Mouse (Mus musculus) left cerebral cortex, adult 18-20 months (tissue): ENCODE measurements around the gene Ush2a. TPM values are rescaled to one million over a fixed set of nuclear protein-coding genes. Genes with fewer than 3 reads are reported as not detected.
A peak's percentile ranks its signal among the peaks of the same experiment; 100 is the strongest.

Experiments used
- DNase-seq, 2 experiments: peaks; one replicate each; pipeline ENCODE4 v3.0.0; 2021 to 2022; ENCODE audit warnings: low spot score in 2 of 2, mixed read lengths in 1 of 2
- total RNA-seq, 2 experiments: library from RNA; stranded (reverse); gene quantifications; 2 replicates each; pipeline ENCODE4 v1.2.3; 2021

Gene Ush2a
- total RNA-seq, 2 experiments from 2014 or later = 0.09 to 0.26 TPM

DNA sequence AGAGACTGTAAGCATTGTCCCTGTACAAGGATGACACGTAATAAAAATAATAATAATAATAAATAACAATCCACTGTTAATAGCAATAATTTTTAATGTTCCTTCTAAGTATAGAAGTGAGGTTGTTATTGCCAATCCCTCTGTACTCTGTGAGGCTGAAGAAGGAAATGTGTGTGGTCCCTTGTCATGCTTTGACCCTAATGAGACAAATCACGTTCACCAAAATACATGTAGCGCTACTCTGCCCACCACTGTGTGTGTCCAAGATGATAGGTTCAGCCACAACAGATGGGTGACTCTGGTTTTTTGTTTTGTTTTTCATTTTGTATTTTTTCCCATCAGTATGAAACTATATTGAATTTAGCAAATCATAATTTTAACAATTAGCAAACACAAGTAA, 498.7 kb downstream of the Ush2a start:
- no peak for DNase-seq

DNA sequence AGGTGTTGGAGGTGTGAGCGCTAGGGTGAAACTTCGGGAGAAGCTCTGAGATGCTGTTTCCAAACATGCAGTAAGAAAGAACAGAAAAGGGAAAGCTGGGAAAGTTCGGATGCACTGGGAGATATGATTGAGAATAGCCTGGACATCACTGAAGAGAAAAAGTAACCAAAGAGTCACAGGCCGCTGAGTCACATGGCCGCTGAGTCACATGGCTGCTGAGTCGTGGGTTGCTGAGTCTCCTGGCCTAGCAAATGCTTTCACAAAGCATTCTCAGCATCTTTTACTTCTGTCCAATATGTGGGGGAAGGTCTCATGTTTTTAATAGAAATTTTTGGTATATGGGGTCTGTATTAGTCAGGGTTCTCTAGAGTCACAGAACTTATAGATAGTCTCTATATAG, 500.6 kb downstream of the Ush2a start:
- no peak for DNase-seq

DNA sequence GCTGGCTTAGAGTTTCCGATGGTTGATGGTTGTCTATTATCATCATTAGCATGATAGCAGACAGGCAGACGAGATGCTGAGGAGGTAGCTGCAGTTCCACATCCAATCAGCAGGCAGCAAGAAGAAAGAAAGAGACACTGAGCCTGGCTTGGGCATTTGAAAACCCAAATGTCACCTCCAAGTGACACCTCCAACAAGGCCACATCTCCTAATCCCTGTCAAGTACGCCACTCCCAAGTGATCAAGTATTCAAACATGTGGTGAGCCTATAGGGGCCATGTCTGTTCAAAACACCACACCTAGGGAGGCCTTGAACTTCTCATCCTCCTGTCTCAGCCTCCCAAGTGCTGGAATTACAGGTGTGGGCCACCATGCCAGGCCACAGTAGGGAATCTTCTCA, 501.9 kb downstream of the Ush2a start:
- DNase-seq = no peak

DNA sequence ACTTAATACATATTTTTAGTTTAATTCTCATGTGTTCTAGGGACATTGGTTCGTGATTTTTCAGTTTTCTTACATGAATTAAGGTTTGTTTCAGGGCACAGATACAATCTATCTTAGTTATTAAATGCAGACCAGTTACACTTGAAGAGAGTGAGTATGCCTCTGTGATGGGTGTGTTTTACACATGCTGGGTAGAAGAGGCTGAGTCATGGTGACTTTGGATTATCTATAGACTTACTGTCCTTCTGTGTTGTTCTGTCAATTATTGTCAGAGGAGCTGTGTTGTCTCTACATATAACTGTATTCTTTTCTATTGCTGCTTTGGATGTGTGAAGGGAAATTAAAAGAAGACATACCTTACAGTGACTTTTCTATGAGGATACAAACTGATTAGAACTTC, 509.0 kb downstream of the Ush2a start:
- no peak for DNase-seq

DNA sequence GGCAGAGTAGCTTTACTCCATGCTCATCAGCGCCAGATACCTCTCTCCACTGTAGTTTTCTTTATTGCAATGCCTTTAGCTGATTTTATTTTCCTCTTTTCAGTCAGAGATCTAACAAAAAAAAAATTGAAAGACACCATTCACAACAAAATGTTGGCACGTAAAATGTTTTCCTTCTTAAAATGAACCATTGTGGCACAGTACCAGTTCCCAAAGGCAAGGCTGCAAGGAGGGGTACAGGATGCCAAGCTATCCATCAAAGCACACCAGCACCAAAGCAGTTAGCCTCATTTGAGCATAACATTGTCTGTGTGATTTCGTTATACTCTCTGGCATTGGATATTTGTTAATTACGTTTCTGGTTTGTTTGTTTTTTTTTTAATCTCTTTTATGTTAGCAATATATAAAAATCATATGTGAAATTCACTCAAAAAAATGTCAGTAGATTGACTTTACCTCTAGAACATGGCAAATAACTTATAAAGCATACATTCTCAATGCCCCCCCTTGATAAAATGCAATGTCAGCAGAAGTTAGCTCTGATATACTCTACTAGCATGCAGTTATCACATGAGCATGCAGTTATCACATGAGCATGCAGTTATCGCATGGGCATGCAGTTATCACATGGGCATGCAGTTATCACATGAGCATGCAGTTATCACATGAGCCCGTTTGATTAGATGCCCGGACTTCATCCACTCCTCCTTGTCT, 510.9 kb downstream of the Ush2a start:
- DNase-seq = no peak

DNA sequence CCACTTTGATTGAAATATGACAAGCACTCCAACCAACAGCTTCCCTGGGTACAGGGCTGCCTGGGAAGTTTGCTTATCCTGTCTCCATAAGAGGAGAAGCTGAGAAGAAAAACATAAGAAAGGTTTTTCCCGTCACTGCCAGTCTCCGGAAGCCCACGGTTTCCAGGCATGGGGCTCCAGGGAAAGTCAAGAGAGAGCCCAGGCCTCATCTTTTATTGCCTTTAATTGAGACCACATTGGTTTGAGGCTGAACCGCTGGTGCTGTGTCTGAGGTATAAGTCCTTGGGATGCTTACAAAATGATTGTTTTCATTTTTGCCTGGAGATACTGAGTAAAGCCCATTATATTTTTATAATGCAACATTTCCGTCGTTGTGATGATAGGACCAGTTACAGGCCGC, 511.8 kb downstream of the Ush2a start:
- DNase-seq = no peak

DNA sequence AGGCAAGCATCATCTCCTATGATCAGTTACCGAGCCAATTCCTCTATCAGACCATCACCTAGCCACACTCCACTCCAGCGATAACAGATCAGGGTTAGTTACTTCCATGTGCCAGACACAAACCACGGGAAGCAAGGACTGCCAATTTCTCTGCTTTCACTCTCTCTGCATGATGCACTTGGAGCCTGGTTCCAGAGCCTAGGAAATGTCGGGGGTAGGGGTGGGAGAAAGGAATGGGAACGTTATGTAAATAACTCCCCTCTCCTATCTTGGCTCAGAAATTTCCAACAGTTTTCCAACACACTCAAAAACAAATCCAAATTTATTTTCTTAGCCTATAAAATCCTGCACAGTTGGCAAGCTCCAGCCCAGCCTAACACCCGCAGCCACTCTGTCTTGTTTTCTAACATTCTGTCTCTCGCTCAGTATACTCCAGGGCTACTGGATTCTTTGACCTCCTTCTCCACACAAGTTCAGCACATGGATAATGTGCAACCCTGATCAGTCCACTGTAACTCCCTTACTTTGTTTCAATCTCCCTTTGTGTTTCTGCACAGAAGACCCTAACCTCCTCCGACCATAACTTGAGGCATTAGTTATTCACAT, 515.8 kb downstream of the Ush2a start:
- DNase-seq = no peak

DNA sequence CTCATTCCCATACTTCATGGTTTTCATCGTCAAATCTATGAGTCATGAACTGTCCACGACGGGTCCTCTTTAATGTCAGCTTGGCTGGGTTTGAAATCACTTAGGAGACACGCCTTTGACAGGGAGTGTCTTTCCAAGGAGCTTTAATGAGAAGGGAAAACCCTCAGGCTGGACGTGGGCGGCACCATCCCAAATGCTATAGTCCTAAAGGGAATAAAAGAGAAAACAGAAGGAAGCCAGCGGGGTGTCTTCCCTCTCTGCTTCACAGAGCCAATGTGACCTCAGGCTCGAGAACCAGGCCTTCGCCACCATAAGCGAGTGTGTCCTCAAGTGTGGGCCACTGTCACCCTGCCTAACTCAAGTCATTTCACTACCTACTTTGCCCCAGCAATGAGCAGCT, 523.2 kb downstream of the Ush2a start:
- DNase-seq = no peak

DNA sequence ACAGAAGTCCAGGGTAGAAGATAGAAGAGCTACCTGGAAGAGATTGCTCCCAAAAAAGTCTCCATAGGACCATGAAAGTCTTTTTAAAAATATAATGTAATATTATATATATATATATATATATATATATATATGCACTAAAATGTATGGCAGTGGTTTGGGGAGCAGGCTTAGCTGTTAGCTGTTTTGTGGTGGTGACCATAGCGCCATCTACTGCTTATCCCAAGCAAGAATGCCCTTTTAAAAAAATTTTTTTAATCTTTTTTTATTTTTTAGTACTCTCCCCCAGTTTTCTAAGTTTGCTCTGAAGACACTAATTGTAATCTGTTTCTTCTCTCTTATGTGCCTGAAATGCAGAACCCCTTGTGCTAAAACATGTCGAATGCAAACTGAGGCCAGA, 543.2 kb downstream of the Ush2a start:
- DNase-seq = peak in 1 of 2 experiments; percentile 11

DNA sequence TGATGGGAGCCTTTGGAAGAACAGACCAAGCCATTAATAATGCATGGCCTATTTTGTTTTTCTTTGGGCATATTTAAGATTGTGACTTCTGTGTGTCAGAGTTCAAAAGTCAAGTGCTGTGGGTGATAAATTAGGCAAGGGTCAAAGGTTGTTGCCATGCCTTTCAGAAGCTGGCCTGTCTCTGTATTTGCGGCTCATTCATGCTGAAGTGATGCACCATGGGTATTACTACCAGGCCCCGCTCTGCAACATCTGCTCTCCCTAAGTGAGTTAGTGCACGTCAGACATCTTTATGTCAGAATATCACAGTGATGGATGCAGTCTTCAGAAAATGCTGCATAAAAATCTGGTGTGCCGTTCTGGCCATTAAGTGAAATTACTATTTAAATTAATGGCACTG, 544.0 kb downstream of the Ush2a start:
- no peak for DNase-seq

DNA sequence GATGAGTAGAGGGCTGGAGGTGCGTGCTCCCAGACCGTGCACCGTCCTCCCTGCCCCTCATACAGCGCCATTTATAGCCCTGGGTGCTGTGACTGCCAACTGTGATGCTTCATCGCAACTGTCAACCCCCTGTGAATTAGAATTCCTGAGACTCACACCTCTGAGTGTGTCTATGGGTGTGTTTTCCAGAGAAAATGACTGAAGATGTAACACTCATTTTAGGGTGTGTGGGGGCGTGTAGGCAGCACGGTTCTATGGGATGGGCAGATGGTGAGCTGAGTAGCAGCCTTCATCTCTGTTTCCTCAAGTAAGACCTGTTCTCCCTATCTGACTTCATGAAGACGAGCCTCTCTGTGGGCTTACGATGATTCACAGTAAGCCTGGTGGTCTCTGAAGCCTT, 548.8 kb downstream of the Ush2a start:
- peak; percentile 4 to 13 for DNase-seq

DNA sequence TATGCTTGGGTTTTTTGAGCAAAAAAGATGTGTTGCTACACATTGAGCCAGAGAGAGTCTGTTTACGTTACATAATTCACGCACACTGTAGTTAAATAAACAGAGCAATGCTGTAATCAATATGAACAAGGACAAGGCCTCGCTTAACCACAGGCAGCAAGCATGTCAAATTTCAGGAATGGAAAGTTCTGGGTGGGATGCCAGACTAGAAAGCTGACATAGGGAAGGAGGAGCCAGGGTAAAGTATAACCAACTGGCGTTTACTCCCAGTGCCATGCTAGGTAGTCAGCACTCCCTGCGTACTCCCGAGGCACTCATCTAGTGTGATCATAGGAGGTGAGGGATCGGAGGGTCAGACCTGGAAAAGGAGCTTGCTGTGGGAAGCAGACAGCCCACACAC, 553.2 kb downstream of the Ush2a start:
- DNase-seq = no peak

DNA sequence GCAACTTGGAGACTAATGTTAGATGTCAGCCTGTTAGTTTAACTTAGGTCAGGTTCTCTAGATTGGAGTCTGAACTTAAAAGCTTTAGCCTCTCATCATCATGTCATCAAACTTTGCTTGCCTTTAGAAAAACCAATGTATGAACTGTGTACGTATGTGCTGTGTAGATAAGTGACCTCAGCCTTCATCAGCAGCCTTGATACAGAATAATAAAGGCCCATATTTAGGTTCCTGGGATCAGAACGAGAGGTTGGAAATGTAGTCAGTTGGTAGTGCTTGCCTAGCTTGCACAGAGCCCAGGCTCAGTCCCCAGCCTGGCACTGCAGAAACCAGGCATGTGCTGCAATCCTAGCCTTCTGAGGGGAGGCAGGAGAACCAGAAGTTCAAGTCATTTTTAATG, 562.4 kb downstream of the Ush2a start:
- no peak for DNase-seq

DNA sequence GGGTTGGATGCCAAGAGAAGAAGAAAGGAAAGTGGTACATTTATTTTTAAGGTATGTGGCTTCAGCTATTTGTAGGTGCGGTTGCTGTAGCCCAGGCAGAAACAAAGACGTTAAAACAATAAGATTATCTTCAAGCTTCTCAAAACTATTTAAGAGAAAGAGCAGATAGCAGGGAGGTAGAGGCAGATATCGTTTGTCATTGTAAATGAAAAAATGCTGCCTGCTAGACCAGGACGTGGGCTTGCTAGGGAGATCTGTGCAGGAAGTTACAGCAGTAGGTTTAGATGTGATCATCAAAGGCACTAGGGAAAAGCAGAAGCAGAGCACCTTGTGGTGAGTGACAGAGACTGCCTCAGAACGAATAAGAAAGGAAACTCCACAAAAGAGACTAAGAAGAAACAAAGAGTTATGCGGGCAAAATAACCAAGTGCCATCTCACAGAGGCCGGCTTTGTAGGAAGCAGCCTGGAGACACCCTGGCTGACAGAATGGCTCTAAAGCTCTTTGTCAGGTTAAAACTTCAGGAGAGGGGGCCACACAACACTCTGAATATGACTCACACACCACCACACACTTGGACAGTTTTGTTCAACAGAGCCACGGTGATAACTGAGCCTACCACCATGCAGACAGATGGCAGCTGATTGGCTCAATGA, 563.2 kb downstream of the Ush2a start:
- no peak for DNase-seq

DNA sequence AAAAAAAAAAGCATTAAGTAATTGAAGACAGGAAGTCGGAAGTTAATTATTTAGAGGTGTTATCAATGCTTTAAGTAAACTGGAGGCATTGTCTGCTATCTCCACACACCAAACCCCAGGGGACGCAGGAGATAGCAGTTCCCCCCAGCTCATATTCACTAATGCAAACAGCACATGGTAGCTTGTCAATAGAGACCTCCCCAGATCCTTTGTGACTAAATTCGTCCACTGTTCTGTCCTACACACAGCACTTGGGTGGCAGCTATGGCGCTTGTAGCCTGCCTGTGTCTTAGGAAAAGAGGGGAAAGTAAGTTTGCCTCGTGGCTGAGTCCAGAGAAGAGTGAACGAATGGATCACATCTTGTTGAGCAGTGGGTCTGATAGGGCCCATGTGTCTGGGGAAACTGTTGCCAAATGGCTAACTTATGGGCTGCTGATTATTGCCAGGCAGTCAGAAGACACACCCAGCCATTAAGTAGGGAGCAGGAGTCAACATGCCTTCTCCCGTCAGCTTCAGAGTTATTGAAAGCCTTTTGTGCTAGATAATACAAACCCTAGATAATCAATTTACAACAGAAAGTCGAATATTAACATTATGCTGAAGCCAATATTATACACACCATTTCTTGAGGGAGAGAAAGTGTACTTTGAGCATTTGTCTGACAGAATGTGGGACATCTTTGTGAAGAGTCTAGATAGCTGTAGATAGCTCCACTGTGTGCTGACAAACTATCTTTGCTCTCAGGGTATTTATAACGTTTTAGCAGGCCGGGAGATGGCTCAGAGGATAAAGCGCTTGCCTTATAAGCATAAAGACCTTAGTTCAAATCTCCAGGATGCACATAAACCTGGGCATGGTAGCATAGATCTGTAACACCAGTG, 568.9 kb downstream of the Ush2a start:
- DNase-seq = no peak

DNA sequence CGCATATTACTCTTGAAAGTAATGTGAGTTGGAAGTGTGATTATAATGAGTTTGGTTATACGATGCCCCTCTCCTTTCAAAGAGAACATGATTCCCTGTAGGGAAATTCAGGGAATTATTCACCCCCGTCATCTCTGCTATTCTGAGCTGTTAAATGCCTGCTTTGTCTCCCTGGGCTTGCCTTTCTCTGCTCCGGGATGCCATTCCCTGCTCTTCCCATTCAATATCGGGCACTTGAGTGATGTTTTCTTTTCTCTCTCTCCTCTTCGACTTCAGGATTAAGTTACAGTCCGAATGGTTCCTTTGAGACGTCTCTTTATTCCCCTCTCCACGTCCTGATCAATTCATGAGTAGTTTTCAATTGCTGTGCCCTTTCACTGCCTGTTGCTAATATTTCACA, 572.1 kb downstream of the Ush2a start:
- no peak for DNase-seq

DNA sequence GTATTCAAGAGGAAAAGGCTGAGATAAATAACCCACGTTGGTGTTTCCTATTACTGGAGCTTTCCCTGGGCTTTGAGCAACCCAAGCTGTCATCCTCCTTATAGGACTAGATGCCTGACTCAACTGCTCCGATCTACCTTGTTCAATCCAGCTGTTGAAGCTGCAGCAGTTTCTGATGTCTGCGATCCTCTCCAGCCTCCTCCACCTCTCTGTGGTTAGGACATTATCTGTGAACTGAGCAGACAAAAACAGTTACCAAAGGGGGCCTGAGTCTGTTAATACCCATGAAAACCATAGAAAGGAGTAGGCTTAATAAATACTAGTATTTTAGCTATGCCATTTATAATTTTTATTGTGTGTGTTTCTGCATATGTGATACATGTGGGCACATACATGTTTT, 572.9 kb downstream of the Ush2a start:
- no peak for DNase-seq

DNA sequence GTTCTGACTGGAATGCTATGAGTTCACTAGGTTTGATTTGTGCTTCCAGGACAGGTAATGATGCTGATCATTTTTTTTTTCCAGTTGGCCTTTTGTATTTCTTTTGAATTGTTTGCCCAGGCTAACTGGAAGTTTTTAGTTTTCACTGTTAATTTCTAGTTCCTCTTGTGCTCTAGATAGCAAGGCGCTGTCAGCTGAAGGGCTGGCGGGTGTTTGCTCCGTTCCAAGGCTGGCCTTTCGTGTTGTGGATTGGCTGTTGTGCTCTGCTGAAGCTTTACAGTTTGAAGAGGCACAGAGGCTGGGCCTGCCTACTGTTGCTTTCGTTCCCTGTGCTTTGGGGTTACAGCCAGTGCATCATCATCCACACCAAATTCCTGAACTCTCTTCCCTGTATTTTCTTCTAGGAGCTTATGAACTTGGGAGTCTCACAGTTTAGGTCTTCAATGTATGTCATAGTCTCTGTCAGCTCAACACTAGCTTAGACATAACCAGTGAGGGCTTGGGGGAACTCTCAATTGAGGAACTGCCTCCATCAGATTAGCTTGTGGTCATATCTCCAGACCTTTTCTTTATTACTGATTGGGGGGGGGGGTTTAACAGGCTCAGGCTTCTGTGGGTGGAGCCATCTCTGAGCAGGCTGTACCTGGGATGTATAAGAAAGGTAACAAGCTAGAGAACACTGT, 575.9 kb downstream of the Ush2a start:
- DNase-seq = no peak

DNA sequence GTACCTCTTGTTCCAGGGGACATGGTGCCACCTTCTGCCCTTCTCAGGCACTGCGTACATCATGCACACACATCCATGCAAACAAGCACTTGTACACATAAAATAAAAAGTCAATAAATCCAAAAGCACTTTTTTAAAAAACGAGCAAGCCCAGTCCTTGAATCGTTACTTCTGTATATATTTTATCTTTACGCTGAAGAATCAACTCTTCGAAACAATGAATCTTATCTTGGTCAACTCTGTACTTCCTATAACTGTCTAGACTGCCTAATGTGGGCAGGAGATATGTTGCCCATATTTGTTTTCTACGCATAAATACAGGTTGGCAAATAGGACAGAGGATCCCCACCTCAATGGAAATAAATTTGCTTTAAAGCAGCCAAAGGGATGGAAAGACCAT, 585.4 kb downstream of the Ush2a start:
- no peak for DNase-seq

DNA sequence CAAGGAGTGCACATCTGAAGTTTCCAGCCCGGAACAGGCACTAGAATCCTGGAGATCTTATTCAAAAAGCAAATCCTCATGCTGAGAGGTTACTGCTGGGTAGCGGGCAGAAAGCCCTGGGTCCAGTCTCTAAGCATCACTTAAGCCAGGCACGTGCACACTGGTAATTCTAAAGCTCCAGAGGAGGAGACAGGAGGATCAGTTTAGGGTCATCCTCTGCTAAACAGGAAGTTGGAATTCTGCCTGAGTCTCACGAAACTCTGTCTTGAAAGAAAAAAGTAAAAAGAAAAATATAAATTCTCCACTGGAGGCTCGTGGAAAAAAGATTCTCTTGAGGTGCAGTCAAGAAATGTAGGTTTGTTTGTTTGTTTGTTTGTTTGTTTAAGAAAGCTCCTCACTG, 591.0 kb downstream of the Ush2a start:
- no peak for DNase-seq

DNA sequence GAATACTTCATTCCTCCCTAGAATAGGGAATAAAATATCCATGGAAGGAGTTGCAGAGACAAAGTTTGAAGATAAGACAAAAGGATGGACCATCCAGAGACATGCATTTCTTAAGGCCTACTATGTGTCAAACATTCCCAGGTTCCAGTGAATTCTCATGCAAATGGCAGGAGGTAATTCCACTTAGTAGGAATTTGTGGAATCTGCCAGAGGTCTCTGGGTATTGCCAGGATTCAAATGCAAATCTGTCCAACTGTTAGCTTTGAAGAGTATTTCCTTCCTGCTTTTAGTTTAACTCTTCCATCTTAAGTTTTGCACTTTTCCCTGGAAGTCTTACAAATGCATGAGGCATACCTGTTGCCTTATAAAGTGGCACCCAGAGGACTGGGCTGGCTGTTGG, 592.4 kb downstream of the Ush2a start:
- DNase-seq = no peak
